Mouse (Mus musculus) urinary bladder, postnatal 25 days (tissue): Measurements from ENCODE around the gene Ltb.

Source experiments
- DNase-seq: peaks from one replicate; pipeline ENCODE4 v3.0.0; 2022; ENCODE audit warnings: low spot score

Ltb gene

GRCm38 (mm10) chr17:35193881-35194843 is at the start of gene Ltb:
Gene Ltb, plus strand, starts transcription at chr17:35194439.
- DNase-seq: no peak

GRCm38 (mm10) chr17:35146139-35146538 is 48.1 kb upstream of the Ltb start:
- DNase-seq: no peak

- no peak for DNase-seq
These were observed 46.9 kb upstream of the Ltb start for GRCm38 (mm10) chr17:35147348-35147747.

- no peak for DNase-seq
These were observed 46.2 kb upstream of the Ltb start for GRCm38 (mm10) chr17:35147922-35148639.

GRCm38 (mm10) chr17:35152121-35152520 is 42.1 kb upstream of the Ltb start:
- DNase-seq: no peak

- DNase-seq: no peak
These were observed 41.2 kb upstream of the Ltb start for GRCm38 (mm10) chr17:35153077-35153476.

GRCm38 (mm10) chr17:35153931-35154330 is 40.3 kb upstream of the Ltb start:
- no peak for DNase-seq

GRCm38 (mm10) chr17:35154616-35155015 is 39.6 kb upstream of the Ltb start:
- no peak for DNase-seq

- DNase-seq: no peak
These were observed 38.8 kb upstream of the Ltb start for GRCm38 (mm10) chr17:35155451-35155850.

GRCm38 (mm10) chr17:35156461-35157200 is 37.6 kb upstream of the Ltb start:
- DNase-seq: no peak

- no peak for DNase-seq
These were observed 37.0 kb upstream of the Ltb start for GRCm38 (mm10) chr17:35157254-35157653.

GRCm38 (mm10) chr17:35157661-35158175 is 36.5 kb upstream of the Ltb start:
- no peak for DNase-seq

GRCm38 (mm10) chr17:35158850-35159593 is 35.2 kb upstream of the Ltb start:
- no peak for DNase-seq

- DNase-seq: no peak
These were observed 34.6 kb upstream of the Ltb start for GRCm38 (mm10) chr17:35159638-35160037.

GRCm38 (mm10) chr17:35161421-35161820 is 32.8 kb upstream of the Ltb start:
- DNase-seq: no peak

- DNase-seq: no peak
These were observed 32.1 kb upstream of the Ltb start for GRCm38 (mm10) chr17:35162121-35162520.

GRCm38 (mm10) chr17:35162730-35163129 is 31.5 kb upstream of the Ltb start:
- no peak for DNase-seq

GRCm38 (mm10) chr17:35163326-35164081 is 30.7 kb upstream of the Ltb start:
- no peak for DNase-seq

- DNase-seq: no peak
These were observed 30.0 kb upstream of the Ltb start for GRCm38 (mm10) chr17:35164218-35164567.

- DNase-seq: peak; percentile 91
These were observed 29.4 kb upstream of the Ltb start, which contains the start of gene Prrc2a for GRCm38 (mm10) chr17:35164568-35165450. Gene Prrc2a, minus strand, starts transcription at chr17:35164897.
